19 mouse cellular contexts compared by ENCODE assay signal in the genomic region with DNA sequence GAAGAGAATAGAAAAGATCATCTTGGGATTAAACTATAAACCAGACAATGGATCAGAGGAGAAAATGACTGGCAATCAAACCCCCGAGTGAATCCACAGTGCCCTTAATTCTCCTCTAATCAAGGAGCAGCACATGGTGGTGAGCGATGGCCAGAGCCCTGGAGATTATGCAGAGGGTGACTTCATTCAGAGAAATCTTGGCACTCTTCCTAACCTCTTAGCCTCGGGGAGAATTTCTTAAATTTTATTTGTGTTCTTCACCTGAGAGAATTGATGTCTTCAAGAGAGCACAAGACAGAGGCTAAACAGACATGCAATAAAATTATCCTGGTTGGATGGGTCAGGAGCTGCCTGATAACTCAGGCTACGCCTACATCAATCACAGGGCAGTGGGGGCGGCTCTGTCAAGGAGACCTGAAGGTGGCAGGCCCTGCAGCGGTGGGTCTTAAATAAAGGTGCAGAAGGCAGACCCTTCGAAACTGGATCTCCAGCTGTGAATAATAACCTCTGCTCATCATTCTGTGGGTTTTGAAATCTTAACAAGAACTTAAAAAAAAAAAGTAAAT.
DNase-seq lines count a peak whose midpoint lies in the region; ATAC-seq and TF ChIP-seq lines count a peak whose summit lies in the region.
"Had no signal": no experiment of that assay in that cellular context is flagged by ENCODE, and none has a peak within 500 bp of the region (broad histone marks: within the 10 kb centered on the region; RNA-seq: fewer than 3 reads in every experiment).

No protein-coding gene starts in this region.

- TF ChIP-seq CTCF in hindbrain, postnatal 0 days (IDR thresholded peaks at IDR 0.05; ENCODE audit: low read depth) = no peak
- no peak for TF ChIP-seq CTCF in lung, adult 2 months (IDR thresholded peaks at IDR 0.05; ENCODE audit: insufficient read depth, low read length)

- no peak overlapping the region for H3K4me2 ChIP-seq in heart, embryonic 16.5 days (ENCODE audit: low read depth, low read length)
- H3K4me2 ChIP-seq in hindbrain, postnatal 0 days (ENCODE audit: low read depth, low read length) = no peak overlapping the region
- H3K4me2 ChIP-seq: embryonic facial prominence, embryonic 13.5 days; forebrain, embryonic 15.5 days; heart, embryonic 11.5 days had no signal

- TF ChIP-seq POLR2A in lung, adult 2 months (IDR thresholded peaks at IDR 0.05; ENCODE audit: borderline replicate concordance, extremely low read depth, low read depth, low read length) = no peak

- DNase-seq in heart, embryonic 10.5 days (ENCODE audit: low spot score) = no peak
- DNase-seq in 3T3-L1 (ENCODE audit: low read depth, low spot score) = peak; percentile 59
- peak; percentile 78 for DNase-seq in Muller cell, postnatal 12 days (ENCODE audit: inconsistent ontology term)
- DNase-seq in hindbrain, postnatal 0 days (ENCODE audit: low spot score) = peak; percentile 9
- DNase-seq in adrenal gland, postnatal 36 days = no peak
- no peak for DNase-seq in ovary, postnatal 10 days (ENCODE audit: low spot score)
- DNase-seq in lung, adult 2 months = no peak
- DNase-seq: cerebellum, postnatal 25 days; kidney, postnatal 10 days; lung, postnatal 36 days; right cerebral cortex, adult 18-20 months; spleen, adult 18-20 months; thymus, postnatal 4 days had no signal

- H3K9ac ChIP-seq in heart, embryonic 16.5 days (ENCODE audit: low read length) = no peak overlapping the region
- no peak overlapping the region for H3K9ac ChIP-seq in hindbrain, postnatal 0 days (replicated peaks; ENCODE audit: low read length)
- H3K9ac ChIP-seq: embryonic facial prominence, embryonic 13.5 days; forebrain, embryonic 15.5 days; liver, embryonic 14.5 days had no signal

- H3K9me3 ChIP-seq in heart, embryonic 16.5 days (replicated peaks; ENCODE audit: control insufficient read depth, low read length) = no peaks in the 10 kb centered on the region
- H3K9me3 ChIP-seq in heart, embryonic 10.5 days = no peaks in the 10 kb centered on the region
- H3K9me3 ChIP-seq in hindbrain, postnatal 0 days (ENCODE audit: low read length) = no peaks in the 10 kb centered on the region
- H3K9me3 ChIP-seq: embryonic facial prominence, embryonic 13.5 days; forebrain, embryonic 15.5 days had no signal

- 35% methylated on average over 7 of the region's 7 CpGs for WGBS in heart, embryonic 16.5 days
- 57% methylated on average over 7 of the region's 7 CpGs for WGBS in heart, embryonic 10.5 days
- WGBS in hindbrain, postnatal 0 days = 42% methylated on average over 7 of the region's 7 CpGs
- whole genome bisulfite sequencing in lung, adult 2 months = 50% methylated on average over 7 of the region's 7 CpGs

- no peak overlapping the region for H3K4me3 ChIP-seq in heart, embryonic 16.5 days (ENCODE audit: low read length)
- no peak overlapping the region for H3K4me3 ChIP-seq in heart, embryonic 10.5 days
- H3K4me3 ChIP-seq in hindbrain, postnatal 0 days (ENCODE audit: low read length) = no peak overlapping the region
- no peak overlapping the region for H3K4me3 ChIP-seq in lung, adult 2 months (replicated peaks; ENCODE audit: extremely low read depth, low read depth, low read length)
- H3K4me3 ChIP-seq: embryonic facial prominence, embryonic 13.5 days; forebrain, embryonic 15.5 days had no signal

- H3K27me3 ChIP-seq in heart, embryonic 16.5 days (ENCODE audit: control insufficient read depth, insufficient read depth, low read length) = no peaks in the 10 kb centered on the region
- no peaks in the 10 kb centered on the region for H3K27me3 ChIP-seq in heart, embryonic 10.5 days (ENCODE audit: insufficient read depth, poor library complexity, severe bottlenecking)
- H3K27me3 ChIP-seq in hindbrain, postnatal 0 days (ENCODE audit: insufficient read depth, low read length) = no peaks in the 10 kb centered on the region
- H3K27me3 ChIP-seq: embryonic facial prominence, embryonic 13.5 days; forebrain, embryonic 15.5 days had no signal

- no peak overlapping the region for H3K27ac ChIP-seq in heart, embryonic 16.5 days (ENCODE audit: low read length)
- H3K27ac ChIP-seq in heart, embryonic 10.5 days = no peak overlapping the region
- H3K27ac ChIP-seq in hindbrain, postnatal 0 days = no peak overlapping the region
- H3K27ac ChIP-seq: embryonic facial prominence, embryonic 13.5 days; forebrain, embryonic 15.5 days; liver, embryonic 14.5 days had no signal

- H3K4me1 ChIP-seq in heart, embryonic 16.5 days (ENCODE audit: control insufficient read depth, insufficient read depth, low read length) = peaks cover 8% of the 10 kb centered on the region
- no peaks in the 10 kb centered on the region for H3K4me1 ChIP-seq in heart, embryonic 10.5 days
- no peaks in the 10 kb centered on the region for H3K4me1 ChIP-seq in hindbrain, postnatal 0 days (ENCODE audit: insufficient read depth, low read length)
- no peaks in the 10 kb centered on the region for H3K4me1 ChIP-seq in lung, adult 2 months (ENCODE audit: control insufficient read depth, insufficient read depth, low read length)

- no peaks in the 10 kb centered on the region for H3K36me3 ChIP-seq in heart, embryonic 16.5 days (ENCODE audit: control insufficient read depth, insufficient read depth)
- no peaks in the 10 kb centered on the region for H3K36me3 ChIP-seq in heart, embryonic 10.5 days
- no peaks in the 10 kb centered on the region for H3K36me3 ChIP-seq in hindbrain, postnatal 0 days (ENCODE audit: insufficient read depth, low read length)
- H3K36me3 ChIP-seq: embryonic facial prominence, embryonic 13.5 days; forebrain, embryonic 15.5 days had no signal

- peak; percentile 69 for ATAC-seq in heart, embryonic 16.5 days (replicated peaks; ENCODE audit: extremely low read depth, insufficient read depth, low FRiP score)
- peak; percentile 70; the same call in 1 of the 2 replicates for ATAC-seq in hindbrain, postnatal 0 days
- ATAC-seq: forebrain, embryonic 15.5 days; intestine, postnatal 0 days had no signal

Comparison
In these comparisons a context has a peak if more than half of its experiments do, and no peak if none do; other contexts are left out.
1. DNase-seq: peak in 3T3-L1 (single experiment), Muller cell, postnatal 12 days (single experiment) and hindbrain, postnatal 0 days (single experiment); none in heart, embryonic 10.5 days (single experiment), adrenal gland, postnatal 36 days (0 of 2), ovary, postnatal 10 days (single experiment) and lung, adult 2 months (single experiment).